ENCODE assay signal across 10 mouse cellular contexts in the genomic region with DNA sequence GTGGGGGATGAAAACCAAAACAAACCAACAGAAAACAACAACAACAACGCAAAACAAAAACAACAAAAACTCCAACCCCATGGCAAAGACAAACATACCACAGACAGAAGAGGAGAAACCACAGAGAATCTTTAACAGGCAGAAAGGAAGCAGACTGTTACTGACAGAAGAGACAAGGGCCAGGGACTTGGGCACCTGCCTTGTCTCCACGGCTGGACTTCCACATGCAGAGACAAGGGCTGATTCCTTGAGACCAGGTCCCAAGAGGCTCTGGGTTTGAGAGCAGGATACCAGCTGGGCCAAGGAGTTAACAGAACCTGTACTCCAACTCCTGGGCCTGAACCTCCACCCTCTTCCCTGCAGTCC.
A peak's percentile ranks its signal among the peaks of the same experiment; 100 is the strongest.
DNase-seq lines count a peak whose midpoint lies in the region; ATAC-seq and TF ChIP-seq lines count a peak whose summit lies in the region.
"Had no signal": no experiment of that assay in that cellular context is flagged by ENCODE, and none has a peak within 500 bp of the region (broad histone marks: within the 10 kb centered on the region; RNA-seq: fewer than 3 reads in every experiment).

No protein-coding gene starts in this region.

- no peak overlapping the region for H3K4me2 ChIP-seq in kidney, postnatal 0 days (ENCODE audit: low read length)
- H3K4me2 ChIP-seq: midbrain, embryonic 11.5 days had no signal

- H3K4me1 ChIP-seq in heart, embryonic 10.5 days: peaks cover 28% of the 10 kb centered on the region
- H3K4me1 ChIP-seq in kidney, postnatal 0 days (replicated peaks; ENCODE audit: insufficient read depth, low read length): peaks cover 35% of the 10 kb centered on the region

- DNase-seq in heart, embryonic 10.5 days (ENCODE audit: low spot score): no peak
- DNase-seq in heart, postnatal 14 days: no peak
- DNase-seq in kidney, postnatal 0 days (ENCODE audit: low spot score): no peak
- DNase-seq in kidney, adult 8-10 months: no peak
- DNase-seq in 416B (ENCODE audit: low read depth): peak; percentile 53
- peak; percentile 47 for DNase-seq in induced T-regulatory cell, adult 2 months (ENCODE audit: low read depth)
- no peak for DNase-seq in right cerebral cortex, postnatal 14 days
- DNase-seq: lung, adult 18-20 months had no signal

- H3K36me3 ChIP-seq in heart, embryonic 10.5 days: no peaks in the 10 kb centered on the region
- H3K36me3 ChIP-seq in kidney, postnatal 0 days (ENCODE audit: insufficient read depth, low read length): no peaks in the 10 kb centered on the region

- TF ChIP-seq CTCF in kidney, postnatal 0 days (IDR thresholded peaks at IDR 0.05; ENCODE audit: low read depth): no peak

- H3K9me3 ChIP-seq in heart, embryonic 10.5 days: no peaks in the 10 kb centered on the region
- no peaks in the 10 kb centered on the region for H3K9me3 ChIP-seq in kidney, postnatal 0 days (replicated peaks; ENCODE audit: low read length)

- H3K9ac ChIP-seq in kidney, postnatal 0 days (ENCODE audit: low read depth, low read length): no peak overlapping the region

- no peak overlapping the region for H3K4me3 ChIP-seq in heart, embryonic 10.5 days
- H3K4me3 ChIP-seq in kidney, postnatal 0 days (replicated peaks; ENCODE audit: low read depth, low read length): no peak overlapping the region

- no peaks in the 10 kb centered on the region for H3K27me3 ChIP-seq in heart, embryonic 10.5 days (ENCODE audit: insufficient read depth, poor library complexity, severe bottlenecking)
- no peaks in the 10 kb centered on the region for H3K27me3 ChIP-seq in kidney, postnatal 0 days (ENCODE audit: insufficient read depth, low read length)

- no peak for ATAC-seq in kidney, postnatal 0 days (replicated peaks; ENCODE audit: low FRiP score, low read depth)
- ATAC-seq in CD4-positive, CD25-positive, alpha-beta regulatory T cell, adult 4 months: no peak

- intact Hi-C loops in heart, postnatal 14 days (cut with DNase I): no loop called here

- H3K27ac ChIP-seq in heart, embryonic 10.5 days: peak overlapping the region; percentile 39; the same call in 1 of the 2 replicates
- H3K27ac ChIP-seq in kidney, postnatal 0 days: peak overlapping the region; percentile 8; the same call in 1 of the 2 replicates

- WGBS in heart, embryonic 10.5 days: 54% methylated on average over 2 of the region's 2 CpGs
- 46% methylated on average over 2 of the region's 2 CpGs for WGBS in kidney, postnatal 0 days

Comparison
In these comparisons a context has a peak if more than half of its experiments do, and no peak if none do; other contexts are left out.
1. DNase-seq: peak in 416B (single experiment) and induced T-regulatory cell, adult 2 months (single experiment); none in heart, embryonic 10.5 days (single experiment), heart, postnatal 14 days (0 of 2), kidney, postnatal 0 days (single experiment), kidney, adult 8-10 months (0 of 2) and right cerebral cortex, postnatal 14 days (single experiment).